In the genomic region with DNA sequence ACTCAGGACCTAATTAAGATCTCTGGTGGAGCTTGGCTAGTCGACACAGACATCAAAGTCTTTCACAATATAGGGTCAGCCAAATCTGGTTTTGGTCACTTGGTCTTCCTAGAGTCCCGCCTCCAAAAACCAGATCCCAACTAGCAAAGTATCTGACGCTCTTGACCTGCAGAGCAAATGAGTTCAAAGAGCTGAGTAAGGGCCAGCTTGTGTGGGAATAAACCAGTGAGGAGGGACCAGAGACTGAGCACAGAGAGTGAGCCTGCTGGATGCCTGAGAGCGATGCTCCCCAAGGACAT, we compare ENCODE assay signal across 8 mouse cellular contexts. TPM values are rescaled to one million over a fixed set of nuclear protein-coding genes. Genes with fewer than 3 reads are reported as not detected.
A peak's percentile ranks its signal among the peaks of the same experiment; 100 is the strongest.
DNase-seq lines count a peak whose midpoint lies in the region; ATAC-seq and TF ChIP-seq lines count a peak whose summit lies in the region.

No protein-coding gene starts in this region.

- H3K4me2 ChIP-seq in heart, embryonic 12.5 days, result peak overlapping the region; percentile 93
- peak overlapping the region; percentile 61; the same call in 1 of the 2 replicates for H3K4me2 ChIP-seq in liver, postnatal 0 days (ENCODE audit: low read depth, low read length)

- TF ChIP-seq EP300 in liver, postnatal 0 days (IDR thresholded peaks at IDR 0.05; ENCODE audit: low read depth), result no peak

- 0 out of 2 replicates have a peak overlapping the region, but pooled peaks have one; percentile 4 for H3K9ac ChIP-seq in heart, embryonic 12.5 days
- H3K9ac ChIP-seq in liver, postnatal 0 days (replicated peaks), result no peak overlapping the region

- no peak for DNase-seq in heart, postnatal 25 days (ENCODE audit: low spot score)
- peak; percentile 19 for DNase-seq in MN1 (ENCODE audit: low spot score)
- no peak for DNase-seq in hindbrain, embryonic 10.5 days (ENCODE audit: low spot score)
- no peak for DNase-seq in liver, postnatal 0 days
- DNase-seq in layer of hippocampus, adult 9-11 months, result no peak
- no peak for DNase-seq in testis, postnatal 10 days (ENCODE audit: low spot score)
- DNase-seq in gastrocnemius, postnatal 36 days, result no peak

- H3K4me1 ChIP-seq in heart, embryonic 12.5 days (replicated peaks), result peaks cover 11% of the 10 kb centered on the region; the same call in 1 of the 2 replicates
- H3K4me1 ChIP-seq in hindbrain, embryonic 10.5 days (replicated peaks), result peaks cover 25% of the 10 kb centered on the region
- no peaks in the 10 kb centered on the region for H3K4me1 ChIP-seq in liver, postnatal 0 days (ENCODE audit: insufficient read depth)

- no peak overlapping the region for H3K4me3 ChIP-seq in heart, embryonic 12.5 days
- H3K4me3 ChIP-seq in hindbrain, embryonic 10.5 days, result peak overlapping the region; percentile 62
- H3K4me3 ChIP-seq in liver, postnatal 0 days (ENCODE audit: low read depth, low read length), result no peak overlapping the region

- WGBS in heart, embryonic 12.5 days, result 25% methylated on average over 4 of the region's 4 CpGs
- WGBS in hindbrain, embryonic 10.5 days, result 38% methylated on average over 4 of the region's 4 CpGs
- WGBS in liver, postnatal 0 days (ENCODE audit: insufficient replicate concordance), result 34% methylated on average over 4 of the region's 4 CpGs

- no peaks in the 10 kb centered on the region for H3K9me3 ChIP-seq in heart, embryonic 12.5 days (replicated peaks)
- no peaks in the 10 kb centered on the region for H3K9me3 ChIP-seq in hindbrain, embryonic 10.5 days
- H3K9me3 ChIP-seq in liver, postnatal 0 days (ENCODE audit: low read length), result no peaks in the 10 kb centered on the region

- H3K36me3 ChIP-seq in heart, embryonic 12.5 days, result no peaks in the 10 kb centered on the region
- no peaks in the 10 kb centered on the region for H3K36me3 ChIP-seq in hindbrain, embryonic 10.5 days
- no peaks in the 10 kb centered on the region for H3K36me3 ChIP-seq in liver, postnatal 0 days (replicated peaks; ENCODE audit: insufficient read depth, low read length)

- no peak for TF ChIP-seq CTCF in liver, postnatal 0 days (IDR thresholded peaks at IDR 0.05; ENCODE audit: low read depth)

- intact Hi-C loops in heart, postnatal 25 days (cut with DNase I), result no loop called here
- intact Hi-C loops in gastrocnemius, postnatal 36 days (cut with DNase I), result no loop called here

- ATAC-seq in heart, embryonic 12.5 days (ENCODE audit: insufficient number of reproducible peaks, low FRiP score), result no peak
- ATAC-seq in liver, postnatal 0 days, result no peak

- H3K27ac ChIP-seq in heart, embryonic 12.5 days (ENCODE audit: poor library complexity, severe bottlenecking), result no peak overlapping the region
- H3K27ac ChIP-seq in hindbrain, embryonic 10.5 days, result 0 out of 2 replicates have a peak overlapping the region, but pooled peaks have one; percentile 83
- H3K27ac ChIP-seq in liver, postnatal 0 days (ENCODE audit: low read depth), result no peak overlapping the region

- H3K27me3 ChIP-seq in heart, embryonic 12.5 days (replicated peaks), result peaks cover 46% of the 10 kb centered on the region
- H3K27me3 ChIP-seq in hindbrain, embryonic 10.5 days (ENCODE audit: insufficient read depth, poor library complexity, severe bottlenecking), result peaks cover 58% of the 10 kb centered on the region
- H3K27me3 ChIP-seq in liver, postnatal 0 days (ENCODE audit: insufficient read depth, low read length), result peaks cover 15% of the 10 kb centered on the region

RNA-seq across cellular contexts. Expression of a gene that starts 0.6 kb away (rescaled TPM):
- 86.4 and 90.3 TPM in 2 replicates for polyA plus RNA-seq in heart, embryonic 12.5 days (2016; fragmentation: Nextera tagmentation; extraction: Ambion mirVana)
- total RNA-seq in heart, postnatal 25 days (2021), result 10 to 100 TPM; 69.0 to 69.3 TPM
- polyA plus RNA-seq in hindbrain, embryonic 10.5 days (2016; fragmentation: Nextera tagmentation; extraction: Ambion mirVana), result 22.8 and 35.7 TPM in 2 replicates
- polyA plus RNA-seq in liver, postnatal 0 days (2015; fragmentation: Nextera tagmentation; extraction: Ambion mirVana), result 0.80 and 0.84 TPM in 2 replicates
- 100 to 1,000 TPM; 167 to 178 TPM for total RNA-seq in gastrocnemius, postnatal 36 days (2021)

RNA-seq across cellular contexts. Expression of a gene that starts 38.2 kb away (rescaled TPM):
- polyA plus RNA-seq in heart, embryonic 12.5 days (2016; fragmentation: Nextera tagmentation; extraction: Ambion mirVana), result 20.1 and 22.8 TPM in 2 replicates
- 1 to 10 TPM; 7.8 to 9.7 TPM for total RNA-seq in heart, postnatal 25 days (2021)
- polyA plus RNA-seq in hindbrain, embryonic 10.5 days (2016; fragmentation: Nextera tagmentation; extraction: Ambion mirVana), result 16.5 and 19.3 TPM in 2 replicates
- polyA plus RNA-seq in liver, postnatal 0 days (2015; fragmentation: Nextera tagmentation; extraction: Ambion mirVana), result 13.8 and 15.9 TPM in 2 replicates
- total RNA-seq in gastrocnemius, postnatal 36 days (2021), result 10 to 100 TPM in 1 of 2 experiments, 1 to 10 TPM in 1; 7.2 to 10.8 TPM

RNA-seq across cellular contexts. Expression of a gene that starts 47.5 kb away (rescaled TPM):
- 79.0 and 80.6 TPM in 2 replicates for polyA plus RNA-seq in heart, embryonic 12.5 days (2016; fragmentation: Nextera tagmentation; extraction: Ambion mirVana)
- 10 to 100 TPM; 48.0 to 53.2 TPM for total RNA-seq in heart, postnatal 25 days (2021)
- polyA plus RNA-seq in hindbrain, embryonic 10.5 days (2016; fragmentation: Nextera tagmentation; extraction: Ambion mirVana), result 125 and 159 TPM in 2 replicates
- 24.9 and 26.4 TPM in 2 replicates for polyA plus RNA-seq in liver, postnatal 0 days (2015; fragmentation: Nextera tagmentation; extraction: Ambion mirVana)
- 100 to 1,000 TPM in 1 of 2 experiments, 10 to 100 TPM in 1; 94.7 to 104 TPM for total RNA-seq in gastrocnemius, postnatal 36 days (2021)

Comparison
In these comparisons a context has a peak if more than half of its experiments do, and no peak if none do; other contexts are left out.
1. RNA of a gene that starts 0.6 kb away (polyA plus RNA-seq): 86.4 to 90.3 TPM in heart, embryonic 12.5 days and 22.8 to 35.7 TPM in hindbrain, embryonic 10.5 days; 0.80 to 0.84 TPM in liver, postnatal 0 days; every median in the first group is over 10 times any median in the second.